Mouse (Mus musculus): ENCODE measurements at regions not wholly inside any gene's neighbourhood (a gene's known extent, or its start where the extent isn't known, plus 50 kb on each side); places are given as distances from the start of the nearest gene placed in this dataset.

- DNase-seq (ENCODE audit: inconsistent ontology term): peak; percentile 71
Measured at GRCm38 (mm10) chr8:100515896-100516295, 1099.6 kb upstream of the Cdh8 start.

- DNase-seq (ENCODE audit: inconsistent ontology term): no peak
Measured at GRCm38 (mm10) chr8:100515152-100515551, 1098.9 kb upstream of the Cdh8 start.

GRCm38 (mm10) chr8:100506478-100506877, 1090.2 kb upstream of the Cdh8 start:
- no peak for DNase-seq (ENCODE audit: inconsistent ontology term)

GRCm38 (mm10) chr8:100500342-100500712, 1084.1 kb upstream of the Cdh8 start:
- DNase-seq (ENCODE audit: inconsistent ontology term): no peak

- no peak for DNase-seq (ENCODE audit: inconsistent ontology term)
Measured at GRCm38 (mm10) chr8:100499614-100500341, 1083.5 kb upstream of the Cdh8 start.

- DNase-seq (ENCODE audit: inconsistent ontology term): no peak
Measured at GRCm38 (mm10) chr8:100494445-100494844, 1078.2 kb upstream of the Cdh8 start.

GRCm38 (mm10) chr8:100475950-100476349, 1059.7 kb upstream of the Cdh8 start:
- DNase-seq (ENCODE audit: inconsistent ontology term): no peak

- DNase-seq (ENCODE audit: inconsistent ontology term): peak; percentile 42
Measured at GRCm38 (mm10) chr8:100451231-100451630, 1035.0 kb upstream of the Cdh8 start.

- no peak for DNase-seq (ENCODE audit: inconsistent ontology term)
Measured at GRCm38 (mm10) chr8:100450380-100450936, 1034.2 kb upstream of the Cdh8 start.

- DNase-seq (ENCODE audit: inconsistent ontology term): no peak
Measured at GRCm38 (mm10) chr8:100446677-100447350, 1030.5 kb upstream of the Cdh8 start.

Measured in Muller cell, postnatal 12 days (primary cell).